Mouse (Mus musculus): ENCODE data around the gene Rbm8a.

GRCm38 (mm10) chr3:96669727-96670468, 40.2 kb downstream of the Rbm8a start, which contains the start of gene Ankrd35:
- peak; percentile 47 for TF ChIP-seq CTCF (IDR thresholded peaks at IDR 0.05; ENCODE audit: low read depth)
- TF ChIP-seq EP300 (IDR thresholded peaks at IDR 0.05; ENCODE audit: low read depth), result no peak
